Mouse (Mus musculus) stomach, embryonic 15.5 days (tissue): Measurements from ENCODE around the gene Ank3. TPM values are rescaled to one million over a fixed set of nuclear protein-coding genes. Genes with fewer than 3 reads are reported as not detected.

Experiments used
- polyA plus RNA-seq: library from polyadenylated mRNA; unstranded; fragments of >200 nt; fragmentation: Nextera tagmentation; extraction: Ambion mirVana; gene quantifications from 2 replicates; pipeline ENCODE4 v1.2.1, GENCODE M21; 2015

Ank3 gene
- polyA plus RNA-seq, 1 experiment from 2014 or later = 33.0 TPM

Other genes with a start within 250 kb of the Ank3 start
- 28.6 and 33.0 TPM in 2 replicates for gene Rhobtb1, start 247.3 kb upstream of the Ank3 start, polyA plus RNA-seq
- 2.7 TPM in 2 replicates for gene A930033H14Rik, start 185.7 kb upstream of the Ank3 start, polyA plus RNA-seq
- 411 and 449 TPM in 2 replicates for gene Cdk1, start 45.8 kb upstream of the Ank3 start, polyA plus RNA-seq